Mouse (Mus musculus): ENCODE measurements at regions not wholly inside any gene's neighbourhood (a gene's known extent, or its start where the extent isn't known, plus 50 kb on each side); places are given as distances from the start of the nearest gene placed in this dataset.
A peak's percentile ranks its signal among the peaks of the same experiment; 100 is the strongest.

GRCm38 (mm10) chr12:52400099-52400498 lies 103.7 kb upstream of the Arhgap5 start:
- DNase-seq (ENCODE audit: low spot score in 2 of 2) = no peak

GRCm38 (mm10) chr12:52402711-52403110 lies 101.1 kb upstream of the Arhgap5 start:
- DNase-seq (ENCODE audit: low spot score in 2 of 2) = no peak

GRCm38 (mm10) chr12:52406386-52406785 lies 97.4 kb upstream of the Arhgap5 start:
- DNase-seq (ENCODE audit: low spot score in 2 of 2) = no peak

DNA sequence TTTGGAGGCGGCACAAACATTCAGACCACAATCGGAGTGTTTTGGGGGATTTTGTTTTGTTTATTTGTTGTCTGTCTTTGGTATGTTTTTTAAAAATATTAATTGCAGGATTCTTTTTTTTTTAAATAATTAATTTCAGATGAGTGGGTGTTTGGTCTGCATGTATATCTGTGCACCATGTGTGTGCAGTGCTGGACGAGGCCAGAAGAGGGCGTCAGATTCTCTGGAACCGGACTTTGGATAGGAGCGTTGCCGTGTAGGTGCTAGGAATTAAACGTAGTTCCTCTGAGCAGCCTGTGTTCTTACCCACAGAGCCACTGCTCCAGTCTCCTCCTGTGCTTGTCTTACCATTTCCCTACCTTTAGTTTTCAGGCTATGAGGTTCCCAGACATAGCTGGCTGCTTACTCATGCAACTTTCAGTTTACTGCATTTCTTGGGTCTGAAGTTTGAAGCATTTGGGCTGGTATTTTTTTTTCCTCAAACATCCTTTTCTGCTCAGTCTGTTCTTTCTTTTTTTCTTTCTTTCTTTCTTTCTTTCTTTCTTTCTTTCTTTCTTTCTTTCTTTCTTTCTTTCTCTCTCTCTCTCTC lies 95.4 kb upstream of the Arhgap5 start:
- no peak for DNase-seq (ENCODE audit: low spot score in 2 of 2)

DNA sequence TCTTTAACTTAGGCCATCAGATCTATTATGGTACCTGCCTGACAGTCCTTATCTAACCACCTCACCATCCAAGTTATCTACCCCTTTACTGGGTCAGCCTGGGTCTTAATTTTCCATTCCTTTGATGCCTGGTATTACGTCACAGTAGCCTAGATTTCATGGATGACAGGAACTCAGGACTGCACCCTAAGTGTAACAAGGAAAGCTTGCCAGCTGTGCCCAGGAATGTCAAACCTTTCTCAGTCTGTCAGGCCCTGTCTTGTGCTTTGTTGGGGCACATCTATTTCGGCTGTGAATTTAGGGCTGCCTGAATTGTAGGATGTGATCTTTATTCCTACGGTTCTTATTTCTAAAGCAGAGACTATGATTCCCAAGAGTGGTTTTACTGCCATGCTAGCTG lies 94.6 kb upstream of the Arhgap5 start:
- DNase-seq (ENCODE audit: low spot score in 2 of 2) = no peak

- no peak for DNase-seq (ENCODE audit: low spot score in 2 of 2)
These were observed 91.6 kb upstream of the Arhgap5 start for GRCm38 (mm10) chr12:52412172-52412571.

DNA sequence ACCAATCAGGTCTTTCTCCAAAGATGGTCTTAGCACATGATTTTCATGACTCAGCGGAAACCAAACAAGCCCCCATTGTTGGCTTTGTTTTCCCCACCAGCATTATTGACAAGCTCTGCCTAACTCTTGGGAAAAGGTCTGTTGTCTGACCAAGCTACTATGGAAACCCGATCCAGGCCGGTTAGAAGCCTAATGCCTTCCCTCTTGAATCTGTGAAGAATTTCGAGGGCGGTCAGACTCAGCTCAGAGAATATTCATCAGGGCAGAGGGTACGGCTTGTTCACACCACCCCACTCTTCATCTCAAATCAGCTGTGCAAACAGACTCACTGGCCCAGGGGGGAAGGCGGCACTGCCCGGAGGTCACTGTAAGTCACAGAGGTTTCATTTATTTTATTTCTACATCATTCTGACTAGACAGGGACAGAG lies 90.7 kb upstream of the Arhgap5 start:
- peak in 1 of 2 experiments; percentile 29 for DNase-seq (ENCODE audit: low spot score in 2 of 2)

DNA sequence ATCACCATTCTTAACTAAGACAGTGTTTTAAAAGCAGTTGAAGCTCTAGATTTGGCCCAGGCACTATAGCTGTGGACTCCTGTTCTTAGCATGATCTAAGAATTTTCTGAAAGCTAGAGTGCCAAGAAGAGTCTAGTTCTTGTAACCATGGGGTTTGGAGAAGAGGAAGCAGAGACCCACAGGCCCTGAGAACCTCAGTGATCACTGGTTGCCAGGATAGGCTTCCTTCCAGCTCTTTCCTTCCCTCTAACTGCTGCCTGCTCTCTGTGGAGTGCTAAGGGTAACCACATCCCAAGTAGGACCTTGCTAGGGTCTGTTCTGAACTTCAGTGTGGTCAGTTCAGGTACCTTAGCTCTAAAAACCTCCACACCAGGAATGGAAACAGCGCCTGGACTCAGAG lies 81.0 kb upstream of the Arhgap5 start:
- DNase-seq (ENCODE audit: low spot score in 2 of 2) = no peak

- DNase-seq (ENCODE audit: low spot score in 2 of 2) = no peak
These were observed 79.3 kb upstream of the Arhgap5 start for GRCm38 (mm10) chr12:52424336-52425034.

- DNase-seq (ENCODE audit: low spot score in 2 of 2) = peak in 1 of 2 experiments; percentile 18
These were observed 73.8 kb upstream of the Arhgap5 start for GRCm38 (mm10) chr12:52429935-52430334.

DNA sequence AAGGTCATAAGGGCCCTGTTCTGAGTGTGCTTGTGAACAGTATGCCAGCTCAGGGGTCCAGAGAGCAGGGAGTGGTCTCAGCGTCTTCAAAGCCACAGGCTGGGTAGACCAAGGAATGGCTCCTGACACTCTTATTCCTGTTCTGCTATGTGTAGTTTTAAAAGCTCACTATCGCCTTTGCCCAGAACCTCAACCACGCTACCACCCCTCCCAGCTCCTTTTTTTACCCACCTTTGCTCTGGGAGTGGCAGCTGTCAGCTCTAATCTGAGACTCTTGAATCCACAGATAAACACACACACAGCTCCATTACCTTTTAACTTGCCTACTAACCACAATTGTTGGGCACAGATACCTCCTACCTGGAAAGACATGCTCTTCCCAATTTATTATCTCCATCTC lies 71.8 kb upstream of the Arhgap5 start:
- no peak for DNase-seq (ENCODE audit: low spot score in 2 of 2)

- DNase-seq (ENCODE audit: low spot score in 2 of 2) = peak in 1 of 2 experiments; percentile 19
These were observed 69.8 kb upstream of the Arhgap5 start for GRCm38 (mm10) chr12:52434021-52434420.

DNA sequence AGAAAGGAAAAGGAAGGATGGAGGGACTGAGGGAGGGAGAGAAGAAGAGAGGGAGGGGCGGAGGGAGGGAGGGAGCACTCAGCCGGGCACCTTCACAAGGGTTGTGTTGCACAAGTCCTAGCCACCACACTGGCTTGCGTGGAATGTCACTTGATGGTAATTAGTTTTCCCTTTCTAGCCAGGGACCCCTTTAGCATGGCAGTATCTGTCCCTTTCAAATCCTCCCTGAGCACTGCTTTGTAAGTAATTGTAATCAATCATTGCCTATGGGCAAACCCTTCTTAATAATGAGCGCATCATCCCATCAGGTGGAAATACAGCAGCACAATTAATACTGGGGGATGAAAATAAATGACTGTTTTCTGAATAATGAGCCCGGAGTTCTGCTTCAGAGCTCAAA lies 68.5 kb upstream of the Arhgap5 start:
- no peak for DNase-seq (ENCODE audit: low spot score in 2 of 2)

- no peak for DNase-seq (ENCODE audit: low spot score in 2 of 2)
These were observed 68.0 kb upstream of the Arhgap5 start for GRCm38 (mm10) chr12:52435795-52436211.

DNA sequence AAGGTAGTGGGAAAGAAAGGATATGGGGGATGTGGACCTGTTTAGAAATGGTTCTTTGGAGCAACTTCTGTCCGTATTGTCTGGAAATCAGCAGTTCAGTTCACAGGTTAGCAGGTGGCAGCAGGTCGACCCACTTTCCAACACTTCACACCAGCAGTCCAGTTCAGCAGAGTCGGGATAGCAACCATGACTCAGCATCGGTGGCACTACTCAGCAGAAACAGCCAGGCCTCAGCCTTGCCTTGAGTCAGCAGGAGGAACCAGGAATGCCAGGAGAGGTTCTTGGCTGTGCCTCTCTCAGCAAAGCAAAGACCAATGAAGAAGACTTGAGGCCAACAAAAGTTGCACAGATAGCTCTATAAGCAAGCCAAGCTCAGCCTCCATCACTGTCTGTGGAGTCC lies 66.8 kb upstream of the Arhgap5 start:
- DNase-seq (ENCODE audit: low spot score in 2 of 2) = no peak

GRCm38 (mm10) chr12:52439241-52439640 lies 64.5 kb upstream of the Arhgap5 start:
- DNase-seq (ENCODE audit: low spot score in 2 of 2) = no peak

- DNase-seq (ENCODE audit: low spot score in 2 of 2) = no peak
These were observed 62.9 kb upstream of the Arhgap5 start for GRCm38 (mm10) chr12:52440868-52441365.

DNA sequence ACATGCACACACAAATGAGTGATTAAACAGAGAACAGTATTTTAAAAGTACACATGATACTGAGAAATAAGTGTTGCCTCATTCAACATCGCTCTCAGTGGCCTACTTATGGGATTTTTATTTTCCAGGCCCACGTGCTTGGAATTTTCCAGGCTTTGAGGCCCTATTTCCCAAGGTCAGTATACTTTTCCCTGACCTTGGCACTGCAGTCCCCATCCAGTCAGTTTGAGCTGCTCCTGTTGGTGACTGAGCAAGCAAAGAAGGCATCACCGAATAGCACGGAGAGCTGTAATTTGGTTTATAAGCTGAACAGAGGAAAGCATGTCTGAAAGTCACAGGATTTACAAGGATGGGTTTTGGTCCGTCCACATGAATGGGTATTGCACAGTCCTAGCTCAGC lies 61.4 kb upstream of the Arhgap5 start:
- no peak for DNase-seq (ENCODE audit: low spot score in 2 of 2)

DNA sequence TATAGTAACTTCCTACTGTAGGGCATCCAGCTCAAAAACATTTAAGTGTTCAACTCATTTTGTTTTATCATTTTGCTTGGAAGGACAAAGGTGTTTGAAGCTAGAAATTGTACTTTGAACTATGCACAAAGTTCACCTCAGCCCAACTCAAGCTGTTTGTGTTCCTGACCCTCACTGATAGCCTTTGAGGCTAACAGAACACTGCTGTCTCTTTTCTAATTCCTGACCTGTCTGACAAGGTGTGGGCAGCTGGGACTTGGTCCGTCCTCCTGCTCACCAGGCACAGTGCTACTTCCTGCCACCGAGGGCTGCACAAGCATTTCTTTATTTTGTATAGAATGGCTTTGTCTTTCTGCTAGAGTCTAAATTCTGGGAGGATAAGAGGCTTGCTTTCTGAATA lies 58.0 kb upstream of the Arhgap5 start:
- DNase-seq (ENCODE audit: low spot score in 2 of 2) = no peak

GRCm38 (mm10) chr12:52446501-52446900 lies 57.3 kb upstream of the Arhgap5 start:
- no peak for DNase-seq (ENCODE audit: low spot score in 2 of 2)

DNA sequence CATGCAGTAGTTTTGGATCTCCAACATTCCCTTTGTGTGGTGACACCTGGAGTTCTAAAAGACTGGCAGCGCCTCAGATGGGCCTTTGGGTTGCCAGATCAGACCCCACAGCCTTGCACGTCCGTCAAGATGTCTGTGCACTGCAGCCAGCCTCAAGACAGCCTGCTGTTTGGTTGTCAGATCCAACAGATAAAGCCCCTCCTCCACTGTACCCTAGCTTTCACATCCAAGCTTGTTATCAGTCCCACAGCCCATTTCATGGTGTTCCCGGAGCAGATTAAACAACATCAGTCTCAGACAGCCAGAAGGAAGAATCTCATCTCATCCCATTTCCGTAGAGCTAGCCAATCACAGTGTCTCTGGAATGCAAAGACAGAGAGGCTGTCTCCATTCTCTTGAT lies 56.3 kb upstream of the Arhgap5 start:
- DNase-seq (ENCODE audit: low spot score in 2 of 2) = no peak

- no peak for DNase-seq (ENCODE audit: low spot score in 2 of 2)
These were observed 55.6 kb upstream of the Arhgap5 start for GRCm38 (mm10) chr12:52448218-52448617.

GRCm38 (mm10) chr12:52453890-52454289 lies 49.9 kb upstream of the Arhgap5 start:
- no peak for DNase-seq (ENCODE audit: low spot score in 2 of 2)

Data from left cerebral cortex, adult 9 months (tissue).